Mouse (Mus musculus) cortical plate, adult 2 months (tissue): ENCODE data around the gene Slc6a16. TPM values are rescaled to one million over a fixed set of nuclear protein-coding genes. Genes with fewer than 3 reads are reported as not detected.
"Not testable (repeated sequence)": the region's sequence is repeated elsewhere in the genome, so short reads cannot be mapped to it uniquely, and the experiment has no call there.

ENCODE experiments used
- H3K27ac ChIP-seq: fragments of 200-500 bp; 2 replicates; pipeline ENCODE4 v1.5.1; 2012; ENCODE audit warnings: low read length, control low read depth, inconsistent platforms; ENCODE audit not compliant: insufficient read depth
- H3K4me1 ChIP-seq: fragments of 200-500 bp; 2 replicates; pipeline ENCODE4 v1.6.1; 2011; ENCODE audit warnings: low read length; ENCODE audit not compliant: control insufficient read depth, insufficient read depth
- H3K4me3 ChIP-seq: fragments of 200-500 bp; 2 replicates; pipeline ENCODE4 v1.5.1; 2011; ENCODE audit warnings: mild to moderate bottlenecking, low read length, control low read depth; ENCODE audit not compliant: insufficient read depth
- CTCF ChIP-seq: fragments of 200-500 bp; IDR thresholded peaks from 2 replicates; pipeline ENCODE4 v1.5.1; 2011; ENCODE audit warnings: mild to moderate bottlenecking, control low read depth, low read length; ENCODE audit not compliant: insufficient read depth; ENCODE audit errors: extremely low read depth
- POLR2A ChIP-seq: fragments of 200-500 bp; IDR thresholded peaks from 2 replicates; pipeline ENCODE4 v1.6.1; 2011; ENCODE audit warnings: mild to moderate bottlenecking, low read length, control low read depth; ENCODE audit not compliant: insufficient read depth; ENCODE audit errors: extremely low read depth
- polyA plus RNA-seq: library from polyadenylated mRNA; depleted of rRNA; stranded (reverse); fragments of >200 nt; gene quantifications from 2 replicates; pipeline ENCODE4 v1.2.3, GENCODE M21; 2012

The Slc6a16 gene
- polyA plus RNA-seq, 1 experiment, result 2.1 TPM

- Histone ChIP-seq H3K27ac (no peak overlapping the region), H3K4me1 (no peaks in the 10 kb centered on the region), H3K4me3 (no peak overlapping the region)
- no peak for TF ChIP-seq POLR2A
These were observed 776 bp upstream of the Slc6a16 start for GRCm38 (mm10) chr7:45240109-45240508.

DNA sequence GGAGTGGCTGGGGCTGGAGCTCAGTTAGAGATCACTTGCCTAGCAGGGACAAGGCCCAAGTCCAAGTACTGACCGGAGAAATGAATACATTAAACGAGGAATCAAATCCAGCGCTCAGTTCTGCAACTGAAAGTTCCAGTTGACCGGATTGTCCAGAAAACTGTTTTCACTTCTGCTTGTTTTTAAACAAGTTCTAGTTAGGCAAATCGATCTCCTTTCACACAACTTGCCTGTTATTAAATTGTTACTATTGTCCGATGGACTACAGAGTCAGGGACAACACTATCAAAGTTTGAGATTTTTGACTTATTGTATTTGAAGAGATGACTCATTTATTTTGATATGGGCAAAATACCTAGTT, 484 bp downstream of the Slc6a16 start:
- no peak for TF ChIP-seq CTCF
- no peak for TF ChIP-seq POLR2A
- H3K4me1 ChIP-seq, result no peaks in the 10 kb centered on the region
- H3K27ac ChIP-seq, result no peak overlapping the region
- no peak overlapping the region for H3K4me3 ChIP-seq

GRCm38 (mm10) chr7:45247666-45248065, 6.8 kb downstream of the Slc6a16 start:
- Histone ChIP-seq H3K4me1 (no peaks in the 10 kb centered on the region), H3K4me3 (no peak overlapping the region), H3K27ac (no peak overlapping the region)
- TF ChIP-seq POLR2A (no peak), CTCF (no peak)

DNA sequence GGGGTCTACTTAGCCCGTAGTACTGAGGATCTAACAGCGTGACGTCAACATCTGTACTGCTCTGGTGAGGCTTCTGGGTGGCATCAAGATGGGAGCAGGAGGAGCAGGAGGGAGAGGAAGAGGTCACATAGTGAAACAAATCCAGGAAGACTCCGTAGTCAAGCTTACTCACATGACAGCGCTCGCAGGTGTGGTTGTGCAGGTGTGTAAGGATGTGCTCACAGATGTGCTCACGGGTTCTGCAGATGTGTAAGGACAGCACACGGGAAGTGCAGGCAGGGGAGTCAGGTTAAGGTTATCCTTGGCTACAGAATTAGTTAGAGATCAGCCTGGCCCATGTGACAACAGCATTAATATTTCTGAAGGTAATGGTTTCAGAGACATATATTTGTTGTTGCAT, 12.9 kb downstream of the Slc6a16 start:
- peaks cover 4% of the 10 kb centered on the region; the same call in 1 of the 2 replicates for H3K4me1 ChIP-seq
- TF ChIP-seq POLR2A, result no peak
- TF ChIP-seq CTCF, result no peak
- H3K4me3 ChIP-seq, result no peak overlapping the region
- no peak overlapping the region for H3K27ac ChIP-seq

DNA sequence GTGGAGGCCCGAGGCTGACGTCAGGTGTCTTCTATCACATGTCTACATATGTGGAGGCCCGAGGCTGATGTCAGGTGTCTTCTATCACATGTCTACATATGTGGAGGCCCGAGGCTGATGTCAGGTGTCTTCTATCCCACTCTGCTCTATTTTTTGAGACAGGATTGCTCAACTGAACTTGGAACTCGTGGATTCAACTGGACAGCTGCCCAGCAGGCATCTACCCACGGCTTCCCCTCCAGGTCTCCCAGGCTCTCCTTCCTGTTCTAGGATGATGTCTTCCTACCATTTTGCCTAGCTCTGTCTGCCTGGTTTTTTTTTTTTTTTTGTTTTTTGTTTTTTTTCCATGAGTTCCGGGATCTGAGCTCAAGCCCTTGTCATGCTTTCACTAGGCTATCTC, 14.9 kb downstream of the Slc6a16 start:
- not testable (repeated sequence) for H3K4me1 ChIP-seq, H3K4me3 ChIP-seq, H3K27ac ChIP-seq

- H3K4me3 ChIP-seq, result no peak overlapping the region
- TF ChIP-seq POLR2A (no peak), CTCF (no peak)
- peak overlapping the region; percentile 36; the same call in 1 of the 2 replicates for H3K27ac ChIP-seq
- peaks cover 5% of the 10 kb centered on the region for H3K4me1 ChIP-seq
These were observed 16.4 kb downstream of the Slc6a16 start for GRCm38 (mm10) chr7:45257063-45257840.

DNA sequence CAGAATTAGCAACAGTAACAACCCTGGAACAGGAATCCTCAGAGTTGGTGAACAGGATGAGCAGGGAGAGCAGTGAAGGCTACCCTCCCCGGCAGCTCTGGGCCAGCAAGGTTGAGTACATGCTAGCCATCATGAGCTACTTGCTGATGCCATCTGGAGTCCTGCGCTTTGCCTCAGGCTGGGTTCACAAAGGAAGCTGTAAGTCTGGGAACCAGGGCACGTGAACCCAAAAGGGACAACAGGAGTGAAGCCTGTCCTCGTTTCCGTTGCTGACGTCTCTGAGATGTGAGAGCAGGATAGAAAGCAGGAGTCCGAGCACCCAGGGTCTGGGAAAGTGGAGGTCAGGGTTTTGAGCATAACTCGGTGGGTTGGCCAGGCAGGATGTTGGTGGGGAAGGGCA, 18.4 kb downstream of the Slc6a16 start:
- TF ChIP-seq POLR2A, result no peak
- TF ChIP-seq CTCF, result no peak
- Histone ChIP-seq H3K4me1 (peaks cover 8% of the 10 kb centered on the region), H3K4me3 (no peak overlapping the region), H3K27ac (no peak overlapping the region)

- TF ChIP-seq CTCF (no peak), POLR2A (no peak)
- Histone ChIP-seq H3K27ac (no peak overlapping the region), H3K4me3 (no peak overlapping the region), H3K4me1 (peaks cover 5% of the 10 kb centered on the region)
These were observed 21.4 kb downstream of the Slc6a16 start for GRCm38 (mm10) chr7:45262266-45262665.

GRCm38 (mm10) chr7:45263006-45263607, 22.2 kb downstream of the Slc6a16 start:
- Histone ChIP-seq H3K4me1 (peaks cover 4% of the 10 kb centered on the region), H3K4me3 (no peak overlapping the region), H3K27ac (no peak overlapping the region)
- TF ChIP-seq CTCF (no peak), POLR2A (no peak)

DNA sequence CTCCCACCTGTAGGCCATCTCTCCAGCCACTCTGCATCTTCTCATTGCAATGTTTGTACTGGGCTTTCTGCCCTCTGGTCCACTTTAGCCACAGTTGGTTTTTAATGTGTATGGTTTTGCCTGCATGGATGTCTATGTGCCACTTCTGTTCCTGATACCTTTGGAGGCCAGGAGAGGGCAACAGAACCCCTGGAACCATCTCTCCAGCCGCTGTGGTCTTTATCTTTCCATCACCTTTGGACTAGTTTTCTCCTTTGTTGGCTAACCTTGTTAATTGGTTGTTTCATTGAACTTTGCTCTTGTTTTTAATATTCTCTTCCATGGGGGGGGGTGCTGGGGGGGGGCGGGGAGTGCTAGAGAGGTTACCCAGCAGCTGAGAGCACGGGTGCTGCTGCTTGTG, 23.5 kb downstream of the Slc6a16 start:
- Histone ChIP-seq H3K4me3 (no peak overlapping the region), H3K4me1 (peaks cover 4% of the 10 kb centered on the region; the same call in 1 of the 2 replicates)

GRCm38 (mm10) chr7:45265518-45265917, 24.6 kb downstream of the Slc6a16 start:
- Histone ChIP-seq H3K4me3 (no peak overlapping the region), H3K4me1 (peaks cover 4% of the 10 kb centered on the region; the same call in 1 of the 2 replicates), H3K27ac (no peak overlapping the region)
- no peak for TF ChIP-seq POLR2A
- no peak for TF ChIP-seq CTCF

More for the DNA sequence above, 23.5 kb downstream of the Slc6a16 start:
- H3K27ac ChIP-seq, result no peak overlapping the region
- TF ChIP-seq CTCF, result no peak
- TF ChIP-seq POLR2A, result no peak
